Mouse (Mus musculus): ENCODE data around the gene Larp4b. TPM values are rescaled to one million over a fixed set of nuclear protein-coding genes. Genes with fewer than 3 reads are reported as not detected.

Gene Larp4b
- polyA plus RNA-seq, 1 experiment from 2014 or later = 37.3 TPM

- ATAC-seq (ENCODE audit: low FRiP score) = no peak
- Histone ChIP-seq H3K4me2 (replicated peaks) (no peak overlapping the region), H3K36me3 (peaks cover 39% of the 10 kb centered on the region), H3K9ac (no peak overlapping the region), H3K9me3 (replicated peaks) (no peaks in the 10 kb centered on the region), H3K4me1 (no peaks in the 10 kb centered on the region), H3K27ac (no peak overlapping the region), H3K27me3 (no peaks in the 10 kb centered on the region), H3K4me3 (no peak overlapping the region)
- WGBS = 90% methylated on average over 6 of the region's 6 CpGs
Observed at GRCm38 (mm10) chr13:9136088-9136487, 42.4 kb downstream of the Larp4b start.

DNA sequence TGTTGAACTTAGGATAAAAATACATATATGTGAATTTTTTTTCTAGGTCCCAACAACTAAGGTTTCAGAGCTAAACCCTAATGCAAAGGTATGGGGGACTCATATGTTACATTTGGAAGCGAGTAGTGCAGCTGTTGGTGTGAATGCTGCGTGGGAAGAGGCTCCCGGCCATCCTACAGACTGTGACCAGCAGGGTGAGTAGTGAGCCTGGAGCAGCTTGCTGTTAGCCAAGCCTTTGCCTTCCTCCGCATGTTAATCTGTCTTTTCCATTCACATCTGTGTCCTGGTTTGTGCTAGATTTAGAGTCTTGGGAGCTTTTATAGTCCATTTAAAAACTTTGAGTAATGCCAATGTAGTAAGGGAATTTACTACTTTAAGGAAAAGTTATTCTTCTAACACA, 43.1 kb downstream of the Larp4b start:
- no peak overlapping the region for H3K9ac ChIP-seq
- ATAC-seq (ENCODE audit: low FRiP score) = no peak
- no peaks in the 10 kb centered on the region for H3K27me3 ChIP-seq
- no peak overlapping the region for H3K27ac ChIP-seq
- peaks cover 45% of the 10 kb centered on the region for H3K36me3 ChIP-seq
- H3K4me3 ChIP-seq = no peak overlapping the region
- 71% methylated on average over 4 of the region's 4 CpGs for WGBS
- no peaks in the 10 kb centered on the region for H3K4me1 ChIP-seq
- no peak overlapping the region for H3K4me2 ChIP-seq (replicated peaks)
- no peaks in the 10 kb centered on the region for H3K9me3 ChIP-seq (replicated peaks)

DNA sequence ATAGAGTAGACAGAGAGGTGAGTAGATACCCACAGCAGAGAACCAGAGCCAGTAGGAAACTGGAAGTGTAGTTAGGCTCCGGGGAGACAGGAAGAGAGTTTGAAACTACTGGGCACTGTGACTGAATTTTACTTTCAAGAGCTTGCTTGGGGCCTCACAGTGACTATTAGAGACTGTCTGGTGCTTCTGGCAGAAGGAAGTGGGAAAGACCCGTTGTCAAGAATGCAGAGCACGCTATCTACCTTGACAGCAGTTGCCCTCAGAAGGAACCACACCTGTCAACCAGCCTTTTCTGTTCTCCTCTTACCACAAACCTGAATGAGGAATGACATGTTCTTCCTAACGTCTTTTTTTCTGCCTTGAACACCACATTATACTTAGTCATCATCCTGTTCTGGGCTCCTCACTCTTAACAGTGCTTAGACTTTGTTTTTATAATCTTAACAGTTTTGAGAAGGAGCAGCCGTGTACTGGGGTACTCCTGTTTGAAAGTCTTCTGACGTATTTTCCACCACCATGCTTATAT, 45.8 kb downstream of the Larp4b start:
- Histone ChIP-seq H3K36me3 (peaks cover 59% of the 10 kb centered on the region), H3K4me3 (no peak overlapping the region)

GRCm38 (mm10) chr13:9140204-9140603, 46.5 kb downstream of the Larp4b start:
- no peak for ATAC-seq (ENCODE audit: low FRiP score)
- H3K36me3 ChIP-seq = peaks cover 62% of the 10 kb centered on the region

More for the DNA sequence above, 45.8 kb downstream of the Larp4b start:
- no peak overlapping the region for H3K9ac ChIP-seq
- ATAC-seq (ENCODE audit: low FRiP score) = no peak
- H3K27ac ChIP-seq = no peak overlapping the region
- H3K4me2 ChIP-seq (replicated peaks) = no peak overlapping the region
- H3K4me1 ChIP-seq = 0 out of 2 replicates have a peak, but pooled peaks cover 6% of the 10 kb centered on the region
- H3K9me3 ChIP-seq (replicated peaks) = no peaks in the 10 kb centered on the region
- WGBS = 84% methylated on average over 6 of the region's 6 CpGs
- no peaks in the 10 kb centered on the region for H3K27me3 ChIP-seq

DNA sequence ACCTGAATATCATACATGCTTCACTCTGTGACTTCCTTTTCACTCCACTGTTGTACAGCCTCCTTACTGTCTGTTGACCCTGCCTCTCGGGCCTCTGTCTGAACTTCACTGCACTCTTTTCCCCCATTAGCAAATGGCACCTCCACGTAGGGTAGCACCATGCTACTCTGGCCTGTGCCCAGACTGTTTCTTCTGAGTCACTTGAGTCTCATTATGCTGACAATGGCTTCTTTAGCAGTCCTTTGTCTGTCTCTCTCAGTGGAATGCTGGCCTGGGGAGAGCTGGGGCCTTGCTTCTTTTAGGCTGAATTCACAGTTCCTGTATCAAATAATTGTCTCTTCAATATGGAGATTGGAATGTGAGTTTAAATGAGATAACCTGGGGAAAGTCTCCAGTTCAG, 48.7 kb downstream of the Larp4b start:
- Histone ChIP-seq H3K4me2 (replicated peaks) (no peak overlapping the region), H3K4me1 (0 out of 2 replicates have a peak, but pooled peaks cover 6% of the 10 kb centered on the region), H3K27ac (no peak overlapping the region), H3K9me3 (replicated peaks) (no peaks in the 10 kb centered on the region), H3K4me3 (no peak overlapping the region), H3K9ac (no peak overlapping the region), H3K27me3 (no peaks in the 10 kb centered on the region), H3K36me3 (peaks cover 63% of the 10 kb centered on the region)
- 0 out of 2 replicates have a peak, but pooled peaks have one; percentile 48 for ATAC-seq (ENCODE audit: low FRiP score)
- WGBS = 31% methylated on average over 2 of the region's 2 CpGs

More at GRCm38 (mm10) chr13:9140204-9140603, 46.5 kb downstream of the Larp4b start:
- Histone ChIP-seq H3K9me3 (replicated peaks) (no peaks in the 10 kb centered on the region), H3K4me2 (replicated peaks) (no peak overlapping the region), H3K27ac (no peak overlapping the region), H3K4me3 (no peak overlapping the region), H3K9ac (no peak overlapping the region), H3K27me3 (no peaks in the 10 kb centered on the region), H3K4me1 (0 out of 2 replicates have a peak, but pooled peaks cover 6% of the 10 kb centered on the region)
- WGBS = 86% methylated on average over 10 of the region's 10 CpGs

DNA sequence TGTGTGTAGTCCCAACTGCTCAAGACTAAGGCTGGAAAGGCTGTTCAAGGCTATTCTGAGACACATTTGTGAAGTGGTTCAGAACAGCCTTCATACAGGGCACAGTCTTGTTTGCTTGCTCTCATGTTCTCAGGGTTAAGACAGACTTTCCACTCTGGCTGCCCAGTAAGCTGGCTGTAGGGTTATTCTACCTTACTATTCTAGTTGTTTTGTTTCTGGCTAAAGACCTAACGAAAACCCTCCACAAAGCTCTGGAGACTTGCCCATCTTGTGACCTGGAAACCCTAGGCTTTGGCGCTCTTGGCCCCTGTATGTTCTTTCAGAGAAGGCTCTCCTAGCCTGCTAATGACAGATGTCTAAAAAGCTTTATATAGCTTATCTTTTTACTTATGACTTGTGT, 55.1 kb downstream of the Larp4b start:
- H3K4me3 ChIP-seq = no peak overlapping the region
- no peak overlapping the region for H3K9ac ChIP-seq
- 81% methylated on average over 2 of the region's 2 CpGs for WGBS
- no peaks in the 10 kb centered on the region for H3K27me3 ChIP-seq
- H3K36me3 ChIP-seq = peaks cover 54% of the 10 kb centered on the region
- H3K27ac ChIP-seq = no peak overlapping the region
- no peaks in the 10 kb centered on the region for H3K4me1 ChIP-seq
- H3K9me3 ChIP-seq (replicated peaks) = no peaks in the 10 kb centered on the region
- ATAC-seq (ENCODE audit: low FRiP score) = no peak
- H3K4me2 ChIP-seq (replicated peaks) = no peak overlapping the region

- Histone ChIP-seq H3K27me3 (no peaks in the 10 kb centered on the region), H3K4me1 (no peaks in the 10 kb centered on the region), H3K36me3 (peaks cover 56% of the 10 kb centered on the region), H3K9ac (no peak overlapping the region), H3K9me3 (replicated peaks) (no peaks in the 10 kb centered on the region), H3K4me2 (replicated peaks) (no peak overlapping the region), H3K4me3 (no peak overlapping the region), H3K27ac (no peak overlapping the region)
- 48% methylated on average over 7 of the region's 7 CpGs for WGBS
- ATAC-seq (ENCODE audit: low FRiP score) = no peak
Observed at GRCm38 (mm10) chr13:9149473-9150217, 56.0 kb downstream of the Larp4b start.

- ATAC-seq (ENCODE audit: low FRiP score) = no peak
- 94% methylated on average over 6 of the region's 6 CpGs for WGBS
- no peaks in the 10 kb centered on the region for H3K9me3 ChIP-seq (replicated peaks)
- H3K36me3 ChIP-seq = peaks cover 57% of the 10 kb centered on the region
- no peaks in the 10 kb centered on the region for H3K4me1 ChIP-seq
- no peak overlapping the region for H3K4me2 ChIP-seq (replicated peaks)
- no peak overlapping the region for H3K27ac ChIP-seq
- no peaks in the 10 kb centered on the region for H3K27me3 ChIP-seq
- no peak overlapping the region for H3K4me3 ChIP-seq
- no peak overlapping the region for H3K9ac ChIP-seq
Observed at GRCm38 (mm10) chr13:9151100-9151499, 57.4 kb downstream of the Larp4b start.

DNA sequence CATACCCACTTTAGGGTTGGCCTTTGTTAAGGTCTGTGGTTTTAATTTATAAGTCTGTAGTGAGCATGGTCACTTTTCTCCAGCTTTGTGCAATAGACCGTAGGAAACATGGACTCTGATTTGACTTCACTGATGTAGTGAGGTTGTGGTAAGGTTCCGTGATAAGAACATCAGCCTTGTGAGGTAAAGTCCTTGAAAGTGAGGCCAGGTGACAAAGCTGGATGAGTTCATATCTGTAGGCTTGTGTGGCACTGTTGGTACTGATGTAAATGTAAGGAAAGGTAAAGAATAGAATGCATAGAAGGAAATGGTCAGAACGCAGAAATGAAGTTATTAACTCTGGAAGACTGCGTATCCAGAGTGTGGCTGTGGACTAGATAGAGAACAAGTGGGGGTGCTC, 57.9 kb downstream of the Larp4b start:
- Histone ChIP-seq H3K4me2 (replicated peaks) (no peak overlapping the region), H3K27me3 (no peaks in the 10 kb centered on the region), H3K4me3 (no peak overlapping the region), H3K9ac (no peak overlapping the region), H3K36me3 (peaks cover 60% of the 10 kb centered on the region), H3K4me1 (no peaks in the 10 kb centered on the region), H3K27ac (no peak overlapping the region), H3K9me3 (replicated peaks) (no peaks in the 10 kb centered on the region)
- WGBS = 97% methylated on average over 4 of the region's 4 CpGs
- no peak for ATAC-seq (ENCODE audit: low FRiP score)

DNA sequence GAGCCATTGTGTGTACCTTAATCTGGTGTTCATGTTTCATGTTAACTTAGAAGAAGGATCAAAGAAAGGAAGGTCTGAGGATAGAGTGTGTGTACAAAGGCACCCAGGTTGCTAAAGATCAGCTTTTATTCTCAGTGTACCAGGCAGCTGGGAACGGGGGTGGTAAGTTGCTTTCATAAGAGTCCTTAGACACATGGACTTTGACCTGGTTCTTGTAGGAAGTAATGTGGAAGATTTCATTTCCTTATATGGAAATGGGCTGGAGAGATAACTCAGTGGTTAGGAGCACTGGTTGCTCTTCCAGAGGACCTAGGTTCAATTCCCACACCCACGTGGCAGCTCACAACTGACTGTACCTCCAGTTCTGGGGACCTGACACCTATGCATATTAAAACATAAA, 58.6 kb downstream of the Larp4b start:
- no peak for ATAC-seq (ENCODE audit: low FRiP score)
- no peak overlapping the region for H3K4me3 ChIP-seq
- no peaks in the 10 kb centered on the region for H3K9me3 ChIP-seq (replicated peaks)
- H3K4me2 ChIP-seq (replicated peaks) = no peak overlapping the region
- WGBS = 88% methylated on average over 2 of the region's 2 CpGs
- H3K36me3 ChIP-seq = peaks cover 60% of the 10 kb centered on the region
- no peaks in the 10 kb centered on the region for H3K27me3 ChIP-seq
- no peak overlapping the region for H3K9ac ChIP-seq
- no peak overlapping the region for H3K27ac ChIP-seq
- no peaks in the 10 kb centered on the region for H3K4me1 ChIP-seq

- H3K27me3 ChIP-seq = no peaks in the 10 kb centered on the region
- peaks cover 62% of the 10 kb centered on the region for H3K36me3 ChIP-seq
- no peak overlapping the region for H3K9ac ChIP-seq
- no peak for ATAC-seq (ENCODE audit: low FRiP score)
- H3K4me3 ChIP-seq = no peak overlapping the region
- H3K4me1 ChIP-seq = no peaks in the 10 kb centered on the region
- no peaks in the 10 kb centered on the region for H3K9me3 ChIP-seq (replicated peaks)
- H3K27ac ChIP-seq = no peak overlapping the region
- WGBS = 83% methylated on average over 9 of the region's 9 CpGs
- no peak overlapping the region for H3K4me2 ChIP-seq (replicated peaks)
Observed at GRCm38 (mm10) chr13:9153803-9154202, 60.1 kb downstream of the Larp4b start.

- no peak for ATAC-seq (ENCODE audit: low FRiP score)
- H3K9ac ChIP-seq = no peak overlapping the region
- H3K4me2 ChIP-seq (replicated peaks) = no peak overlapping the region
- H3K27ac ChIP-seq = no peak overlapping the region
- H3K27me3 ChIP-seq = no peaks in the 10 kb centered on the region
- 94% methylated on average over 10 of the region's 10 CpGs for WGBS
- no peaks in the 10 kb centered on the region for H3K9me3 ChIP-seq (replicated peaks)
- H3K4me3 ChIP-seq = no peak overlapping the region
- no peaks in the 10 kb centered on the region for H3K4me1 ChIP-seq
- H3K36me3 ChIP-seq = peaks cover 64% of the 10 kb centered on the region
Observed at GRCm38 (mm10) chr13:9159282-9159681, 65.6 kb downstream of the Larp4b start.

DNA sequence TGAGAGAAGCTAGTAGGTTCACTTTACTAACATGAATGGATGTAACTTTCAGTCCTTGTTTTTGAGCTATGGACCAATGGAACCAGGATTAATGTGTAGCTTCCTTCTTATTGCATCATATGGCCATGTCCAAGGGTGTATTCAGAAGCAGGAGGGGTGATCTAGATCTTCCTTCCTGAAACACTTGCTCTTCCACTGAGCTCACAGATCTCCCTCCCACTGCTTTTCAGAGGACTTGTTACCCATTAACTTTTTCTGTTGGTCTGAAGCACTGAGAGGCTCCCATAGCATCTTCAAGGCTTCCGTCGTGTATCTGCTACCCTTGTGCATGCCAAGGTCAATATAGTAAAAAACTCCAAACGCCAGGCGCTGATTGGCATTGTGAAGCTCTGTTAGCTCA, 69.2 kb downstream of the Larp4b start:
- no peak for ATAC-seq (ENCODE audit: low FRiP score)
- Histone ChIP-seq H3K27ac (no peak overlapping the region), H3K9ac (no peak overlapping the region), H3K4me1 (no peaks in the 10 kb centered on the region), H3K27me3 (no peaks in the 10 kb centered on the region), H3K9me3 (replicated peaks) (no peaks in the 10 kb centered on the region), H3K4me3 (no peak overlapping the region), H3K36me3 (peaks cover 81% of the 10 kb centered on the region), H3K4me2 (replicated peaks) (no peak overlapping the region)
- WGBS = 93% methylated on average over 4 of the region's 4 CpGs
